Mouse (Mus musculus) kidney, postnatal 25 days (tissue): ENCODE measurements at regions not wholly inside any gene's neighbourhood (a gene's known extent, or its start where the extent isn't known, plus 50 kb on each side); places are given as distances from the start of the nearest gene placed in this dataset.

Experiments used
- DNase-seq, 2 experiments: peaks; one replicate each; pipeline ENCODE4 v3.0.0; 2021; ENCODE audit warnings: mixed read lengths in 2 of 2

- DNase-seq: peak; percentile 1 to 37
These were observed 75.7 kb downstream of the Ankrd16 start for GRCm38 (mm10) chr2:11853210-11853973.

GRCm38 (mm10) chr2:11869983-11870382, 92.3 kb downstream of the Ankrd16 start:
- DNase-seq: no peak

- no peak for DNase-seq
These were observed 102.3 kb downstream of the Ankrd16 start for GRCm38 (mm10) chr2:11880005-11880404.

GRCm38 (mm10) chr2:11894792-11895568, 117.3 kb downstream of the Ankrd16 start:
- no peak for DNase-seq

- DNase-seq: no peak
These were observed 122.3 kb downstream of the Ankrd16 start for GRCm38 (mm10) chr2:11899698-11900660.

GRCm38 (mm10) chr2:11914782-11915181, 137.1 kb downstream of the Ankrd16 start:
- DNase-seq: no peak

- no peak for DNase-seq
These were observed 139.7 kb downstream of the Ankrd16 start for GRCm38 (mm10) chr2:11917373-11917772.

GRCm38 (mm10) chr2:11918070-11918469, 140.4 kb downstream of the Ankrd16 start:
- no peak for DNase-seq

GRCm38 (mm10) chr2:11960777-11961176, 183.1 kb downstream of the Ankrd16 start:
- DNase-seq: no peak

- DNase-seq: no peak
These were observed 187.7 kb downstream of the Ankrd16 start for GRCm38 (mm10) chr2:11965374-11965773.

- DNase-seq: no peak
These were observed 189.3 kb downstream of the Ankrd16 start for GRCm38 (mm10) chr2:11967001-11967400.

- DNase-seq: no peak
These were observed 194.3 kb downstream of the Ankrd16 start for GRCm38 (mm10) chr2:11971972-11972371.

- DNase-seq: no peak
These were observed 224.5 kb downstream of the Ankrd16 start for GRCm38 (mm10) chr2:12001938-12002899.

- DNase-seq: peak; percentile 65 to 66
These were observed 226.7 kb downstream of the Ankrd16 start for GRCm38 (mm10) chr2:12004330-12004729.

- no peak for DNase-seq
These were observed 229.5 kb downstream of the Ankrd16 start for GRCm38 (mm10) chr2:12007201-12007600.

- DNase-seq: peak; percentile 27 to 68
These were observed 233.8 kb downstream of the Ankrd16 start for GRCm38 (mm10) chr2:12011441-12011840.

GRCm38 (mm10) chr2:12019607-12020006, 241.9 kb downstream of the Ankrd16 start:
- DNase-seq: no peak

- DNase-seq: peak; percentile 90
These were observed 245.9 kb downstream of the Ankrd16 start for GRCm38 (mm10) chr2:12023402-12024111.

GRCm38 (mm10) chr2:12026220-12026619, 248.5 kb downstream of the Ankrd16 start:
- DNase-seq: no peak

GRCm38 (mm10) chr2:12033518-12034322, 256.0 kb downstream of the Ankrd16 start:
- peak; percentile 55 to 84 for DNase-seq
